Mouse (Mus musculus) hindbrain, embryonic 13.5 days (tissue): ENCODE data around the gene Pla2g4a. TPM values are rescaled to one million over a fixed set of nuclear protein-coding genes. Genes with fewer than 3 reads are reported as not detected.

ENCODE experiments used
- ATAC-seq: fragments of 200-750 bp; cut with Nextera tagmentation; 2 replicates; pipeline ENCODE4 v1.8.0; 2017; ENCODE audit warnings: moderate TSS enrichment; ENCODE audit not compliant: low FRiP score
- H3K27ac ChIP-seq: fragments of 300-500 bp; sonication (generic); 2 replicates; pipeline ENCODE4 v1.5.1; 2015; ENCODE audit warnings: inconsistent platforms, mild to moderate bottlenecking, moderate library complexity
- H3K27me3 ChIP-seq: fragments of 300-500 bp; sonication (generic); 2 replicates; pipeline ENCODE4 v1.6.1; 2015; ENCODE audit warnings: mild to moderate bottlenecking, inconsistent platforms
- H3K36me3 ChIP-seq: fragments of 300-500 bp; sonication (generic); 2 replicates; pipeline ENCODE4 v1.6.1; 2015; ENCODE audit warnings: mild to moderate bottlenecking, inconsistent platforms
- H3K4me1 ChIP-seq: fragments of 300-500 bp; sonication (generic); replicated peaks from 2 replicates; pipeline ENCODE4 v1.6.1; 2015; ENCODE audit warnings: inconsistent platforms
- H3K4me2 ChIP-seq: fragments of 300-500 bp; sonication (generic); 2 replicates; pipeline ENCODE4 v1.6.1; 2015; ENCODE audit warnings: inconsistent platforms, mild to moderate bottlenecking, moderate library complexity
- H3K4me3 ChIP-seq: fragments of 300-500 bp; sonication (generic); 2 replicates; pipeline ENCODE4 v1.5.1; 2015; ENCODE audit warnings: mild to moderate bottlenecking, inconsistent platforms
- H3K9ac ChIP-seq: fragments of 300-500 bp; sonication (generic); 2 replicates; pipeline ENCODE4 v1.6.1; 2015; ENCODE audit warnings: mild to moderate bottlenecking, inconsistent platforms
- H3K9me3 ChIP-seq: fragments of 300-500 bp; sonication (generic); 2 replicates; pipeline ENCODE4 v1.6.1; 2016; ENCODE audit warnings: inconsistent platforms
- WGBS: fragments of 180-500 bp; shearing (Covaris S2); methylation state at CpG from one replicate; pipeline ENCODE4 v1.1.7; 2015; 5-methylcytosine and 5-hydroxymethylcytosine counted together
- polyA plus RNA-seq: library from polyadenylated mRNA; unstranded; fragments of >200 nt; fragmentation: Nextera tagmentation; extraction: Ambion mirVana; gene quantifications from 2 replicates; pipeline ENCODE4 v1.2.1, GENCODE M21; 2015

Gene Pla2g4a
- polyA plus RNA-seq, 1 experiment from 2014 or later = 2.8 TPM

DNA sequence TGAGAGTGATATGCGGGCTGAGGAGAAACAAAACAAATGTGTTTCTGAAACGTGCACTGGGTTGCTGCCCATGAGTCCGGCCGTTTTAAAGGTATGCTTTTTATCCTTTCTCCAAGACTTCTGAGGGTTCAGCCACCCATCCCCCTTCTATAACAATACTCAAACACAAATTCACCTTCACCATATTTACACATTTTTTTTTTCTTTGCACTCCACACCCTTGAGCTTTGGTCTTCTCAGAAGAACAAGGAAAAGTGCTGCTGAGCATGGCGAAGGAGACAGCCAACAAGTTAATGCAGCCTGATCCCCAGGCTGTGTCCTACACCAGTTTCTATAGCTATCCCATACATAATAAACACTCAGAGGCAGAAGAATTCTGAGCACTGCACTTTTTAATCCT, 39.8 kb downstream of the Pla2g4a start:
- no peak for ATAC-seq

DNA sequence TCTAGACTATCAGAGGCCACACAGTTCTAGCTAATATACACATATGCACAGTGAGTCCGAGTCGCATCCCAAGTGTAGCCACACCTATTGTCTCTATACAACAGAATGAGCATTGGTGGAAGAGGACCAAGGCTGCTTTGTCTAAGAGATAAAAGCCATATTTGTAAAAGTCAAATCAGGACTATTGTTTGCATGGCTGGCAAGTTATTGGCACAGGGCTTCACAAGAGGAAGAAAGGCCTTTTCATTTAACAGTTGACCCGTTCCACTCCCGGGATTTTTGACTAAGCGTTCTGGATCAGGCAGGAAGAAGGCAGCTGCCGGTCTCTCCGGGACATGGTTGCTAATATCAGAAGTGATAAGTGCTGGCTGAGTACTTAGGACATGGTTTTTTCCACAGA, 41.8 kb downstream of the Pla2g4a start:
- 64% methylated on average over 7 of the region's 7 CpGs for WGBS
- ATAC-seq = no peak
- H3K9ac ChIP-seq = no peak overlapping the region
- no peak overlapping the region for H3K4me2 ChIP-seq
- no peaks in the 10 kb centered on the region for H3K9me3 ChIP-seq
- no peaks in the 10 kb centered on the region for H3K36me3 ChIP-seq
- no peak overlapping the region for H3K4me3 ChIP-seq
- H3K4me1 ChIP-seq = no peaks in the 10 kb centered on the region
- no peak overlapping the region for H3K27ac ChIP-seq
- no peaks in the 10 kb centered on the region for H3K27me3 ChIP-seq

More for the DNA sequence above, 39.8 kb downstream of the Pla2g4a start:
- H3K27me3 ChIP-seq = no peaks in the 10 kb centered on the region
- H3K9ac ChIP-seq = no peak overlapping the region
- 90% methylated on average over 5 of the region's 5 CpGs for WGBS
- no peak overlapping the region for H3K4me3 ChIP-seq
- H3K36me3 ChIP-seq = no peaks in the 10 kb centered on the region
- no peak overlapping the region for H3K27ac ChIP-seq
- H3K4me2 ChIP-seq = no peak overlapping the region
- H3K9me3 ChIP-seq = no peaks in the 10 kb centered on the region
- no peaks in the 10 kb centered on the region for H3K4me1 ChIP-seq

DNA sequence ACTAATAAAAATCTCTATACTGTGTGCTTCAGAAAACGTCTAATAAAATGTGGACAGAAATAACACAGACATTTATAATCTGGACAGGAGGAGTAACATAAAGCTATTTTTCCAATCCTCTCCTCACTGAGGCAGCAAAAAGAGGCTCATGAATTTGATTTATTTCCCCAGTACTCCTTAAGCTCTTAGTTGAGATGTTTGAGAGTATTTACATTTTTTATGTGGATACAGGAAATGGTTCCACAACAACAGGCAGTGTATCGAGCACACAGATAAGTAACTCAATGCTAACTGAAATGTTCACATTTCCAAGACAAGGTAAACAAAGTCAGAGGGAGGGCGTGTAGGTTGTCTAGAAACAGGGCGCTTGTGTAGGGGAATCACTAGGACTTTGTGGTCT, 48.1 kb downstream of the Pla2g4a start:
- Histone ChIP-seq H3K4me3 (no peak overlapping the region), H3K9ac (no peak overlapping the region), H3K27me3 (no peaks in the 10 kb centered on the region), H3K27ac (no peak overlapping the region), H3K36me3 (no peaks in the 10 kb centered on the region), H3K4me2 (no peak overlapping the region), H3K4me1 (no peaks in the 10 kb centered on the region), H3K9me3 (no peaks in the 10 kb centered on the region)
- ATAC-seq = no peak
- WGBS = 84% methylated on average over 4 of the region's 4 CpGs

DNA sequence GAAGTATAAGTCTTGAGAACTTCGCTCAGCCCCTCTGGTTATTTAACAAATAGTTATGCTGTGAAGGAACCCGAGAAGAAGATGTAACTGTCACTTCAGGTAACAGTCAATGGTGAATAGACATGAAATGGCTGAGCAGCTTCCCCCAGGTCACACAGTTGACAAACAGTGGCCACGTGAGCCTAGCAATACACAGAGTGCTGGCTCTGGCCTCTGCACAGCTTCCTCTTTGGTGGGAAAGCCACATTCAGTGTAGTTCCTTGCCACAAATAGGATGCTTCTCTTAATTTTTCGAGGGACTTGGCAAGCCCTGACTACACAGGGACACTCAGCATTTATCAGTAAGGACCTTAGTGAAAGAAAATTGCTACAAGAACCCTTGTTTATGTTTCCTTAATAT, 50.0 kb downstream of the Pla2g4a start:
- no peak overlapping the region for H3K4me2 ChIP-seq
- H3K4me1 ChIP-seq = no peaks in the 10 kb centered on the region
- no peak overlapping the region for H3K9ac ChIP-seq
- WGBS = 82% methylated on average over 4 of the region's 4 CpGs
- H3K4me3 ChIP-seq = no peak overlapping the region
- no peaks in the 10 kb centered on the region for H3K9me3 ChIP-seq
- H3K36me3 ChIP-seq = no peaks in the 10 kb centered on the region
- H3K27me3 ChIP-seq = no peaks in the 10 kb centered on the region
- no peak for ATAC-seq
- H3K27ac ChIP-seq = no peak overlapping the region

DNA sequence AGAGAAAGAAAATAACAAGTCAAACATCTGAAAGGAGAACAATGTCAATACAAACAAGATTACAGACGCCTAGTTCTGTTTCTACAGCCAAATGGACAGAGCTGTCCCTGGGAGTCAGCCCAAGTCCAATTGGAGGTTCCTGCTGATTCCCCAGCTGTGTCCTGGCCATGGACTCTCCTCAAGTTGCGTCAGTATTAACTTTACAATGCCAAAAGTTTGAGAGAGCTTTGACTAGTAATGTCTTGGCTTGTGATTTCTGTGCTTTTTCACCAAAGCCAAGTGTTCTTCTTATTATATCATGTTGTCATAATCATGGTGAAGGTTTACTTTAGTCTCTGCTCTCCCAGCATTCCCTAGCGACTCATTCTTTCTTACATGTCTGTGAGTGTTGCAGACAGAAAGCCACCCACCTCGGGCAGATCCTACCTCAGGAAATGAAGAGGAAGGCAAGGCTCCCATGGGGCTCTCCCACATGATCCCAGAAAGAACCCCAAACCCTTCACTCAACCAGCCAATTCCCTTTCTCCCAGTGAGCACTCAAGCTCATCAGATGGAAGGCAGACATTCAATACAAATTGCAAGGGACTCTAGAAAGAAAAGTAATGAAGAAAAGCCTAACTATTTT, 63.0 kb downstream of the Pla2g4a start:
- Histone ChIP-seq H3K27ac (no peak overlapping the region), H3K36me3 (no peaks in the 10 kb centered on the region), H3K4me2 (no peak overlapping the region), H3K9ac (no peak overlapping the region), H3K4me1 (no peaks in the 10 kb centered on the region), H3K9me3 (no peaks in the 10 kb centered on the region), H3K4me3 (no peak overlapping the region), H3K27me3 (no peaks in the 10 kb centered on the region)
- 83% methylated on average over 4 of the region's 4 CpGs for WGBS
- ATAC-seq = no peak

DNA sequence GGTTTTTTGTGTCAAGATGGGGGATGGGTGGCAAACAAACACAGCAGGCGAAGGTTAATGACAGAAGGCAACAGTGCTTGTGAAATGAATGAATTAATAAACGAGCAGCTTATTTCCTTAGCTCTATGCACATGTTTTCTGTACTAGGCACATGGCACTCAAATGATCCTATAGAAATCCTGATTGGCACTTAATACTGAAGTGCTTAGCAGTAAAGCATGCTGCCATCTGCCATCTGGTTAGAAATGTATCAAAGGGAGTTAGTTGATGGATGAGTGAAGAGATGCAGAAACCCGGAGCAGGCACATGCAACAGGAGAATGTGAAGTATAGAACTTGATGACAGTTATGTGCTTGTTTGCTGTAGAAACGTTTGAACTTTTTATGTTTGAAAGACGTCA, 64.5 kb downstream of the Pla2g4a start:
- H3K27ac ChIP-seq = no peak overlapping the region
- ATAC-seq = 0 out of 2 replicates have a peak, but pooled peaks have one; percentile 28
- H3K4me3 ChIP-seq = no peak overlapping the region
- no peak overlapping the region for H3K9ac ChIP-seq
- H3K4me2 ChIP-seq = no peak overlapping the region
- H3K36me3 ChIP-seq = no peaks in the 10 kb centered on the region
- H3K9me3 ChIP-seq = no peaks in the 10 kb centered on the region
- H3K27me3 ChIP-seq = no peaks in the 10 kb centered on the region
- no peaks in the 10 kb centered on the region for H3K4me1 ChIP-seq
- 57% methylated on average over 5 of the region's 5 CpGs for WGBS

DNA sequence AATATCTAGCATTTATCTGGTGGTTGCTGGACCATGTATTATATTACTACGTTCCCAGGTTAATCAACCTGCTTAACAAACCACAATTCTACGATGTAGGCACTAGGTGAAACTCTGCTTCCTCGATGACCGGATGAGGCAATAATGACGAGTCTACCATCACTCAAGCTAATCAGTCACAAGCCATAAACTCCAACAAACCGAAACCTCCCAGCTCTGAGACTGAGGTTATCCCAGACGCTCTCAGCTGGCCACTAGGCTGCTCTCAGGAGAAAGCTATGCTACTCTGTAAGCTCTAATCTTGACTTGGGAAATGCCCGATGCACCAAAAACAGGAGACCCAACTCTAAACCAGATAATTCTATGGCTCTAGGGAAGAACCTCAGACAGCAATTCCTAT, 66.2 kb downstream of the Pla2g4a start:
- no peaks in the 10 kb centered on the region for H3K27me3 ChIP-seq
- no peaks in the 10 kb centered on the region for H3K36me3 ChIP-seq
- no peak overlapping the region for H3K9ac ChIP-seq
- no peak for ATAC-seq
- H3K27ac ChIP-seq = no peak overlapping the region
- no peak overlapping the region for H3K4me2 ChIP-seq
- H3K4me1 ChIP-seq = no peaks in the 10 kb centered on the region
- H3K9me3 ChIP-seq = no peaks in the 10 kb centered on the region
- WGBS = 89% methylated on average over 8 of the region's 8 CpGs
- H3K4me3 ChIP-seq = no peak overlapping the region

DNA sequence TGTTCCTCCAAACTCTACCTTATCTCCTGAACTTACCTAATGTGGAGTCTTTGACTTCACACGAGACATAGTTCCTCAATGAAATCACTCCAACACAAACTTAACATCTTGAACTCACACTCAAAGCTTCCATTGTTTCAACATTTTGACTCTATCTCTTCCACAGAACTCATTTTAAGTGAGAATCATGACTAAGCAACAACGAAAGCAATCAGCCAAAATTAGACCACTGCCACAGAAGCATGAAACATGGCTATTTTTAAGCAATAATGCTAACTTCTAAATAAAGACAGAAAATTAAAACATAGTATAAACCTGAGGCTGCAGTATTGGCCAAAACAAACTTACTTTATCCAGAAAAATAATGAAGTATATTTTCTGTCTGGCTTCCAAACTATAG, 67.2 kb downstream of the Pla2g4a start:
- Histone ChIP-seq H3K9me3 (no peaks in the 10 kb centered on the region), H3K4me2 (no peak overlapping the region), H3K36me3 (no peaks in the 10 kb centered on the region), H3K27ac (no peak overlapping the region), H3K4me3 (no peak overlapping the region), H3K9ac (no peak overlapping the region), H3K4me1 (no peaks in the 10 kb centered on the region), H3K27me3 (no peaks in the 10 kb centered on the region)
- WGBS = 92% methylated on average over 2 of the region's 2 CpGs
- ATAC-seq = no peak

DNA sequence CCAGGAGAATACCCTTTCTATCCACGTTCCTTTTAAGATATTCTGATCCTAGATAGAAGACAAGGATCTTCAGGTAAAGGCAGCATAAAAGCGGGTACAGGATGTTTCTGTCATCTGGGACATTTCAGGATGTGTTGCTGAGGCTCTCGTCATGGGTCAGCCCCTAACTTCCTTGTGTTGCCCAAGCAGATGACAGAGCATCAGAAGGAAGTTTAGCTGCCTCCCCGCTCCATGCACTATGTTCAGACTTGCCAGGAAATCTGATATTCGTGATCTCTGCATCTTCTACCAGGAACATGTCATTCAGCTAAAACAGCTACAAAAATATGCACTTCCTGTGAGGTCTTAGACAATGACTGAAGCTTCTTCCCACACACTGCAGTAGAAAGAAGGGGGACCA, 70.0 kb downstream of the Pla2g4a start:
- no peaks in the 10 kb centered on the region for H3K4me1 ChIP-seq
- H3K36me3 ChIP-seq = no peaks in the 10 kb centered on the region
- no peak overlapping the region for H3K9ac ChIP-seq
- no peaks in the 10 kb centered on the region for H3K9me3 ChIP-seq
- ATAC-seq = no peak
- no peak overlapping the region for H3K4me3 ChIP-seq
- no peak overlapping the region for H3K4me2 ChIP-seq
- H3K27ac ChIP-seq = no peak overlapping the region
- 78% methylated on average over 5 of the region's 5 CpGs for WGBS
- H3K27me3 ChIP-seq = no peaks in the 10 kb centered on the region

DNA sequence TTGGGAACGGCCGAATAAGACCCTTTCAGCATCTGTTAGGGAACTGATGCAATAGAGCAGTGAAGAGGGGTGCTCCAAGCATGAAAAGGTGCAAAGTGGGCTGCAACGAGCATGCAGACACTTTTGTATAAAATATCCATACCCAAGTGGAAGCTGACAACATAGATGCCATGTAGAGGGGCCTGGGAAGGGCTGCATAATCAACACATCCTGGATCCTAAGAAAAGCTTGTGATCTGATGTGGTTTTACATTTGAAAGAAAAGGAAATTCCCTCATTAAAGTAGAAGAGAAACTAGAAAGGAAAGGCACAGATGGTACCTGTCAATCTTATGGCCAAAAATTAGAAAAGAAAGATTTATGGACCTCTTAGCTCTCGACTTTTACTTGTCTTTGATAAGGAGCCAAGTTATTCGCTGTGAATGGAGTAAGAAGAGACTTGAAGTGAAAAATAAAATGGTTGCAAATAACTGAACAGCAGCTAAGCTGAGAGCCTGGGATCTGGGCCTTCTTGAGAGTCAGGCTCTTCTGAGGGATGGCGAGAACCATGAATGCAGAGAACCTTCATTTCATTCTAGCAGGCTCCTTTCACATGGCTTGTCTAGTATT, 78.6 kb downstream of the Pla2g4a start:
- H3K36me3 ChIP-seq = no peaks in the 10 kb centered on the region
- no peak overlapping the region for H3K9ac ChIP-seq
- no peak for ATAC-seq
- no peaks in the 10 kb centered on the region for H3K4me1 ChIP-seq
- no peak overlapping the region for H3K4me2 ChIP-seq
- no peaks in the 10 kb centered on the region for H3K9me3 ChIP-seq
- no peak overlapping the region for H3K27ac ChIP-seq
- no peaks in the 10 kb centered on the region for H3K27me3 ChIP-seq
- 80% methylated on average over 6 of the region's 6 CpGs for whole genome bisulfite sequencing
- no peak overlapping the region for H3K4me3 ChIP-seq

DNA sequence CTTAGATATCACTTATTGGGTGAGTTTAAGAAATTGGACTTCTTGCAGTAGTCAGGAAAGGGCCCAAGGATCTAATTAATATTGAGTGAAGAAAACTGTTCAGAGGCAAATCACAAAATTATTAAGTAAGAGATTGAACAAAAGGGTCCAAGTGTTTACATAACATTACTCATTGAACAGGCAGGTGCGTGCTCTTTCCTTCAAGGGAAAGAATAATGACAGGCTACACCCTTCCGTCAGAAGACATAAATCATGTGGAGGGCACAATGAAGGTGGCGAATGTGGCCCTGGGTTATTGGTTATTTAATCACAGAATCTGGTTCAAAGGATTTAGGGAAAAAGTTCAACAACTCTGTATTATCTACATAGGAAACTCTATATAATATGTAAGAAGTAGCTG, 82.9 kb downstream of the Pla2g4a start:
- Histone ChIP-seq H3K9ac (no peak overlapping the region), H3K27me3 (no peaks in the 10 kb centered on the region), H3K27ac (no peak overlapping the region), H3K9me3 (no peaks in the 10 kb centered on the region), H3K4me3 (no peak overlapping the region), H3K4me1 (no peaks in the 10 kb centered on the region), H3K36me3 (no peaks in the 10 kb centered on the region), H3K4me2 (no peak overlapping the region)
- no peak for ATAC-seq
- 85% methylated on average over 3 of the region's 3 CpGs for WGBS

DNA sequence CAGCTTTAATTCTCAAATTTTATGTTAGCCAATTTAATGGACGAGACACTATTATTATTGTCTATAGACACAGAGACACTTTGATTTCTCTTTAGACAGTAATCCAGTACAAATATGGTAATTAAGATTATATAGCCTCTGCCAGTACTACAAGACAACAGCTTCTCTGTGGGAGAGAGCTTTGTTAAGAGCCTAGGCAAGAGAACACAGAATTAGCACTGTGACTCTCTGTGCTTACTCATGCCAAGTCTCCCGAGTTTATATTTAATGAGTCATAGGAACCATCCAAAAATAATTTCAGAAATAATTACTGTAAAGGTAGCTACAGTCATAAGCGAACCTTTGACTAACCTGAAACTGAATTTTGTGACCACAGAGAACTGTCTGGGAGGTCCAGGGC, 84.6 kb downstream of the Pla2g4a start:
- no peak overlapping the region for H3K9ac ChIP-seq
- WGBS = 83% methylated on average over 3 of the region's 3 CpGs
- H3K27ac ChIP-seq = no peak overlapping the region
- no peaks in the 10 kb centered on the region for H3K4me1 ChIP-seq
- H3K9me3 ChIP-seq = no peaks in the 10 kb centered on the region
- H3K27me3 ChIP-seq = no peaks in the 10 kb centered on the region
- H3K4me3 ChIP-seq = no peak overlapping the region
- H3K4me2 ChIP-seq = no peak overlapping the region
- H3K36me3 ChIP-seq = no peaks in the 10 kb centered on the region
- ATAC-seq = no peak

DNA sequence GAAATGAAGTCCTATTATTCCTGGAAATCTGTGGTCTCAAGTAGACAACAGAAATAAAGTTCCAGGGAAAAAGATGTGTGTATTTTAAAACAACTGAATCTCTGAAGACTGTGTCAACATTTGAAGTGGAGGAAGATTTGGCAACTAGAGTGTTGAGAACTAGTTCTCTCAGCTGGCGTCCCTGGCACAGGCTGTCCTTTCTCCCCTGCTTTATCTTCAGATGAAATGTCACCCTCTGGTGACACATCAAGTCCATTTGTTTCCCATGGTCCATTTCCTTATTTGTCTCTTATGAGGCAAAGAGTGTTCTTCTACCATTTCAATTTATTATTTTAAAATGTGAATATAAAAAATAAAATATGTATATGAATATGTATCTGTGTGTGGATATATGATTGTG, 89.5 kb downstream of the Pla2g4a start:
- no peak for ATAC-seq
- Histone ChIP-seq H3K36me3 (no peaks in the 10 kb centered on the region), H3K4me3 (no peak overlapping the region), H3K9me3 (no peaks in the 10 kb centered on the region), H3K9ac (no peak overlapping the region), H3K27ac (no peak overlapping the region), H3K4me2 (no peak overlapping the region), H3K4me1 (no peaks in the 10 kb centered on the region), H3K27me3 (no peaks in the 10 kb centered on the region)
- WGBS = 85% methylated on average over 1 of the region's 1 CpGs
